Mouse (Mus musculus) embryonic facial prominence, embryonic 11.5 days (tissue): ENCODE results near the gene Hlx. TPM values are rescaled to one million over a fixed set of nuclear protein-coding genes. Genes with fewer than 3 reads are reported as not detected.

Experiments used
- ATAC-seq: fragments of 200-750 bp; cut with Nextera tagmentation; replicated peaks from 2 replicates; pipeline ENCODE4 v1.8.0; 2017; ENCODE audit warnings: low read depth; ENCODE audit not compliant: insufficient number of reproducible peaks, low FRiP score, low TSS enrichment
- DNase-seq: peaks from one replicate; pipeline ENCODE4 v3.0.0-alpha.2; 2015; ENCODE audit warnings: low spot score
- H3K27ac ChIP-seq: fragments of 300-500 bp; sonication (generic); replicated peaks from 2 replicates; pipeline ENCODE4 v1.5.1; 2014; ENCODE audit warnings: mild to moderate bottlenecking, low read depth, low read length, control low read depth
- H3K27me3 ChIP-seq: fragments of 300-500 bp; sonication (generic); 2 replicates; pipeline ENCODE4 v1.6.1; 2014; ENCODE audit warnings: mild to moderate bottlenecking, low read length, moderate library complexity, mixed read lengths; ENCODE audit not compliant: control insufficient read depth, insufficient read depth
- H3K36me3 ChIP-seq: fragments of 300-500 bp; sonication (generic); replicated peaks from 2 replicates; pipeline ENCODE4 v1.6.1; 2014; ENCODE audit warnings: low read depth, mild to moderate bottlenecking, low read length, moderate library complexity, mixed read lengths; ENCODE audit not compliant: control insufficient read depth, insufficient read depth
- H3K4me1 ChIP-seq: fragments of 300-500 bp; sonication (generic); 2 replicates; pipeline ENCODE4 v1.6.1; 2014; ENCODE audit warnings: low read length, mixed read lengths; ENCODE audit not compliant: control insufficient read depth, insufficient read depth
- H3K4me2 ChIP-seq: fragments of 300-500 bp; sonication (generic); 2 replicates; pipeline ENCODE4 v1.6.1; 2014; ENCODE audit warnings: low read depth, mild to moderate bottlenecking, control low read depth, low read length, moderate library complexity
- H3K4me3 ChIP-seq: fragments of 300-500 bp; sonication (generic); 2 replicates; pipeline ENCODE4 v1.5.1; 2014; ENCODE audit warnings: low read depth, low read length, control low read depth
- H3K9ac ChIP-seq: fragments of 300-500 bp; sonication (generic); replicated peaks from 2 replicates; pipeline ENCODE4 v1.6.1; 2014; ENCODE audit warnings: mild to moderate bottlenecking, control low read depth, low read length
- H3K9me3 ChIP-seq: fragments of 300-500 bp; sonication (generic); replicated peaks from 2 replicates; pipeline ENCODE4 v1.6.1; 2016; ENCODE audit warnings: mild to moderate bottlenecking, low read length, inconsistent platforms, mixed read lengths; ENCODE audit not compliant: control insufficient read depth
- WGBS: fragments of 180-500 bp; shearing (Covaris S2); extraction: QIAGEN DNeasy Blood & Tissue Kit; methylation state at CpG from one replicate; pipeline ENCODE4 v1.1.7; 2014; 5-methylcytosine and 5-hydroxymethylcytosine counted together
- polyA plus RNA-seq: library from polyadenylated mRNA; unstranded; fragments of >200 nt; fragmentation: Nextera tagmentation; extraction: Ambion mirVana; gene quantifications from 2 replicates; pipeline ENCODE4 v1.2.1, GENCODE M21; 2014

Hlx gene
- polyA plus RNA-seq, 1 experiment from 2014 or later: 5.3 TPM

DNA sequence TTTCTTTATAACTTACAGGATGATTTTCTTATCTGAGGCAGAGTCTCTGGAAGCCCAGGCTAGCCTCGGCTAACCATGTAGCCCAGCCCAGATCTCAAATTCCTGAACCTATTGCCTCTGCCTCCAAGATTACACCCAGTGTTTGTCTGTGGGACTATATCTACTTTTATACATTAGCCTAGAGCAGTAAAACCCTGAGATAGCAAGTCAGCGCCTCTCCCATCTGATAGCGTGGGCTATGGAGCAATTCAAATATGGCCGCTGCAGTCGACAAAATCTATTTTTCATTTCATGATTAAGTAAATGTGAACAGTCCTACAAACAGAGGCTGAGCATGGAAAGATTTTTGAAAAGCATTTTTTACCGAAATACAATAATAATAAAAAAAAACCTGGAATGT lies 16.7 kb downstream of the Hlx start:
- no peak overlapping the region for H3K4me2 ChIP-seq
- ATAC-seq (no peak), DNase-seq (no peak)
- WGBS: 22% methylated on average over 6 of the region's 6 CpGs
- H3K9ac ChIP-seq: no peak overlapping the region
- no peaks in the 10 kb centered on the region for H3K9me3 ChIP-seq
- H3K4me3 ChIP-seq: no peak overlapping the region
- no peaks in the 10 kb centered on the region for H3K4me1 ChIP-seq
- H3K36me3 ChIP-seq: no peaks in the 10 kb centered on the region
- H3K27ac ChIP-seq: no peak overlapping the region
- peaks cover 64% of the 10 kb centered on the region for H3K27me3 ChIP-seq

DNA sequence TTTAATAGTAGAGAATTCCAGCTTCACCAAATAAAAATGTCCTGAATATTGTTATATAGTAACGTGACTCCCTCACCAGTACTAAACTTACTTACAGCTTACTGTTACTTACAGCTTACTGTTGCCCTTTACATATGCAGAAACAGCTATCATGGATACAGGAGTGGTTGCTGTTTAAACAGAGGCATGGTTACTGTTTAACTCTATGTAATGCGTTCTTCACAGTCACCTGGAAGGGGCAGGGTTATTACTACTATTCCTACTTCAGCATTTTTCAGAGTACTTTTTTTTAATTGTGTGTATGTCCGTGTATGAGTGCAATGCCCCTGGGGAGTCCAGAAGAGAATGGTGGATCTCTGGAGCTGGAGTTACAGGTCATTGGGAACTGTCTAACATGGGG lies 17.9 kb downstream of the Hlx start:
- no peaks in the 10 kb centered on the region for H3K36me3 ChIP-seq
- H3K9ac ChIP-seq: no peak overlapping the region
- H3K4me2 ChIP-seq: no peak overlapping the region
- 27% methylated on average over 3 of the region's 3 CpGs for WGBS
- peaks cover 53% of the 10 kb centered on the region for H3K27me3 ChIP-seq
- no peak overlapping the region for H3K4me3 ChIP-seq
- no peaks in the 10 kb centered on the region for H3K9me3 ChIP-seq
- ATAC-seq (no peak), DNase-seq (no peak)
- no peak overlapping the region for H3K27ac ChIP-seq
- H3K4me1 ChIP-seq: no peaks in the 10 kb centered on the region

DNA sequence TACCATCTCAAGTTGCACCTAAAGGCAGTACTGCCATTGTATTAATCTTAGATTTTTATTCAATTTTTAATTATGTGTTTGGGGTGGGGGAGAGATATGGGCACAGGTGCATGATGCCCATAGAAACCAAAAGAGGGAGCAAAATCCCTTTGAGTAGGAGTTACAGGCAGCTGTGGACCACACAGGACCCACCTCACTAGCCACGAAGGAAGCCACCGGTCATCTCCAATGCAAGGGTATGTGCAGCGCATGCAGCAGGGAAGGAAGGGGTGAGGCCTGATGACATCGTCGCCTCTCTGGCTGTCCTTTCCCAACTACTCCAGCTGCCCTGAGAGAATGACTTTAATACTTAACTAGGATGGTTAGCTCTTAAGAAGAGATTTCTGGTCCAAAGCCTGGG lies 18.7 kb downstream of the Hlx start:
- Histone ChIP-seq H3K9ac (no peak overlapping the region), H3K4me1 (no peaks in the 10 kb centered on the region), H3K36me3 (no peaks in the 10 kb centered on the region), H3K27ac (no peak overlapping the region), H3K4me2 (no peak overlapping the region), H3K27me3 (peaks cover 45% of the 10 kb centered on the region), H3K9me3 (no peaks in the 10 kb centered on the region), H3K4me3 (no peak overlapping the region)
- no peak for DNase-seq
- WGBS: 63% methylated on average over 5 of the region's 5 CpGs
- no peak for ATAC-seq

DNA sequence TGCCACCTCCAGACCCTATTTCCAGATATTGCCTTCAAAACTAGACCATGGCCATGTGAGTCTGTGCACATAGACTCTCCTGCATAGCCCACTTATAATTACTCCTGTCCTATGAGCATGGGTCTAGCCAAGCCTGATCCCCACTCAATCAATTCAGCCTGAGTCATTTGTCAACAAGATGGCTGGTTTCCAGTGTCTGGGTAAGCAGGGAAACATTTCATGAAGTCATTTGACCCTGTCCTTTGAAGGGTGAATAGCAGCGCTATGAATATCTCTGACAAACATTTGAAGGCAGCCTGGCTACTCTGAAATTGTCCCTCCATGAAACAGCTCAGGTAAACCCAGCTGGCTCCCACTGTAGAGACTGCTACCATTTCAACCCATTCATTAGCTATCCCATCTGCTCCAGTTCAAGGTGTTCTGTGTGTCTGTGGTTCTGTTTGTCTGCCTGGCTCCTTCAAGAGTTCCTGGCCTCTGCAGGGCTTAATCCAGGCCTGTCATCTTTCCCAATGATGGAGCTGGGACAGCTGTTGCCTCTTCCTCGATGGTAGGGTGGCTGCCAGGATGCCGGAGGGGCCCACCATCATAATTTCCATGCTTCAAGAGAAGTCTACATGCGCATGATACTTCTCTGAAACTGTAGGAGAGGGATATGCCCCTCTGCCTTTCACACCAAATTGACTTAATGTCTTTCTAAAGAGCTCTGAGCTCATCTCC lies 24.7 kb downstream of the Hlx start:
- Histone ChIP-seq H3K4me3 (no peak overlapping the region), H3K4me1 (no peaks in the 10 kb centered on the region), H3K27ac (no peak overlapping the region), H3K9me3 (no peaks in the 10 kb centered on the region), H3K9ac (no peak overlapping the region), H3K27me3 (no peaks in the 10 kb centered on the region), H3K4me2 (no peak overlapping the region), H3K36me3 (no peaks in the 10 kb centered on the region)
- no peak for DNase-seq
- WGBS: 70% methylated on average over 4 of the region's 4 CpGs
- no peak for ATAC-seq

DNA sequence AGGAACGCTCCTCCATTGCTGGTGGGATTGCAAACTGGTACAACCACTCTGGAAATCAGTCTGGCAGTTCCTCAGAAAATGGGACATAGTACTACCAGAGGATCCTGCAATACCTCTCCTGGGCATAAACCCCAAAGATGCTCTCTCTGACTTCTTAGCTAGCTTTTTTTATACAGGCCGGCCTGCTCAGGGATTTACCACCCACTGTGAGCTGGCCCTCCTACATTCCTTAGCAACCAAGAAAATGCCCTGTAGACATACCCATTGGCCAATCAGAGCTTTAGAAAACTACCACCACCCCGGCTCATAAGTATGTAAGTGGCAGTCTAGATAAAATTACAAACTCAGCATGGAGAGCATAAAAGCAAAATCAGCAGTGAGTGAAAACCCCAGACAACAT lies 27.5 kb downstream of the Hlx start:
- ATAC-seq (no peak), DNase-seq (no peak)
- no peak overlapping the region for H3K4me3 ChIP-seq
- H3K4me2 ChIP-seq: no peak overlapping the region
- no peaks in the 10 kb centered on the region for H3K27me3 ChIP-seq
- no peak overlapping the region for H3K27ac ChIP-seq
- H3K4me1 ChIP-seq: no peaks in the 10 kb centered on the region
- no peaks in the 10 kb centered on the region for H3K9me3 ChIP-seq
- no peaks in the 10 kb centered on the region for H3K36me3 ChIP-seq
- H3K9ac ChIP-seq: no peak overlapping the region
- WGBS: 35% methylated on average over 3 of the region's 3 CpGs

DNA sequence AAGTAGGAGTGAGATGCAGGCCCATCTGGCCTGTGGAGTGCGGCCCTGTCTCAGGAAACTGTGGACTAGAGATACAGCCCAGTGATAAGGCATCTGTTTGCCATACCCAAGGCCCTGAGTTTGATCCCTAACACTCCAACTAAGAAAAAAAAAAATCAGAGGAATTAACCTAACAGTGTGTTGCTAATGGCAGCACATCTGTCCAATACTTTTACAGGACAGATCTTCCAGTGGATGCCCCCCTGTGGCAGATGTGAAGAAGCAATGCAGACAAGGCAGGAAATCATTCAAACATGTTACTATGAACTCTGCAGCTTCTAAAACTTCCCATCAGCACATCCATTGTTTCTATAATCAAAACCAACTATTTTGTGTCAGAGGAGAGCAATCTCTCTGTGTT lies 33.1 kb downstream of the Hlx start:
- no peak overlapping the region for H3K4me2 ChIP-seq
- H3K27ac ChIP-seq: no peak overlapping the region
- H3K9me3 ChIP-seq: no peaks in the 10 kb centered on the region
- no peak overlapping the region for H3K9ac ChIP-seq
- ATAC-seq: no peak
- 81% methylated on average over 1 of the region's 1 CpGs for WGBS
- no peaks in the 10 kb centered on the region for H3K4me1 ChIP-seq
- H3K36me3 ChIP-seq: no peaks in the 10 kb centered on the region
- no peaks in the 10 kb centered on the region for H3K27me3 ChIP-seq
- no peak overlapping the region for H3K4me3 ChIP-seq
- no peak for DNase-seq

DNA sequence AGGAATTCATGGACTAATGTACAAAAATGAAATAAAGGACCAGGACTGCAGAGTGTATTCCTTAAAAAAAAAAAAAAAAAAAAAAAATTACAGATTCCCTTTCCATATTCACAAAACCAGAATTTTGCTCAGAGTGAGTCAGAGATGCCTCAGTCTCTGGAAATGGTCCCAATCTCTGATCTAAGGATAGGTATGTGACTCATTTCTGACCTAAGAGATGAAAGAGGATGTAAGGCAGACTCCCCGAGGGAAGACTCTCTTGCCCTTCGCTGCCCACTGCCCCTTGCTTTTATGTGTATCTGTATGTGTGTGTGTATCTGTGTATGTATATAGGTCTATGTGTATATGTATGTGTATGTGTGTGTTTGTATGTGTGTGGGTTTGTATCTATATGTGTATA lies 37.0 kb downstream of the Hlx start:
- no peak overlapping the region for H3K4me2 ChIP-seq
- no peaks in the 10 kb centered on the region for H3K4me1 ChIP-seq
- H3K9me3 ChIP-seq: no peaks in the 10 kb centered on the region
- H3K36me3 ChIP-seq: no peaks in the 10 kb centered on the region
- WGBS: 84% methylated on average over 2 of the region's 2 CpGs
- H3K27ac ChIP-seq: no peak overlapping the region
- H3K9ac ChIP-seq: no peak overlapping the region
- ATAC-seq (no peak), DNase-seq (no peak)
- H3K4me3 ChIP-seq: no peak overlapping the region
- H3K27me3 ChIP-seq: no peaks in the 10 kb centered on the region

DNA sequence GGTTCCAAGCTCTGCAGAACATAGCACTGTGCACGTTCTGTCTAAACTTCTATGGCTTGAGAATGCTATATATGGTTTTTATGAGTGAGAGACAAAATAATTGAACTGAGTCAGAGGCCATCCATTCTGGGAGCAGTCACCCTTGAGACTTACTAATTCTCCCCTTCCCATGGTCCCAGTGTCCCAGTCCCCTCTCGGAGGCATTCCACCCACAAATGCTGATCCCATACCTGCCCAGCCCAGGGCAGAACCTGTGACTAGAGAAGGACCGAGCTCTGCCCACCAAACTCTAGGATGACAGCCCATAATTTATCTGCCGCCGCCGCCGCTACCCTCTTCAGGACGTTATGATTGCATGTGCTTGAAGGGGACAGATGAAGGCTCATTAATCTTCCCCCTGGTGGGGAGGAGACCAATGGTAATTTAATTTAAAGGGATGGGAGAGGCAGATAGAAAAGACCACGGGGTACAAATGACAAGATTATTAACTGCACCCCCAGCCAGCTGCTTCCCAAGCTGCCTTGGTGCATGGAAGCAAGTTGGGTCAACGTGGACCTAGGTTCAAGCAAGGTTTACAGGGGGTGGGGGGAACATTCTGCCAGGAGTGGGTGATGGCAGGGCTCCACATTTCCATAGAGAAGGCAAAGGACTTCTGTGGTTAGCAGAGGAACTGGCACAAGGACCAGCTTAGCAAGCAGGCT lies 40.1 kb downstream of the Hlx start:
- Histone ChIP-seq H3K4me1 (no peaks in the 10 kb centered on the region), H3K27me3 (no peaks in the 10 kb centered on the region), H3K9me3 (no peaks in the 10 kb centered on the region), H3K9ac (no peak overlapping the region), H3K4me3 (no peak overlapping the region), H3K4me2 (no peak overlapping the region), H3K36me3 (no peaks in the 10 kb centered on the region), H3K27ac (no peak overlapping the region)
- DNase-seq: no peak
- WGBS: 76% methylated on average over 10 of the region's 10 CpGs
- no peak for ATAC-seq
